Mouse (Mus musculus) lung, adult 2 months (tissue): ENCODE data around the gene Arhgef28. TPM values are rescaled to one million over a fixed set of nuclear protein-coding genes. Genes with fewer than 3 reads are reported as not detected.
"Not testable (repeated sequence)": the region's sequence is repeated elsewhere in the genome, so short reads cannot be mapped to it uniquely, and the experiment has no call there.

Source experiments
- DNase-seq: peaks from one replicate; pipeline ENCODE4 v3.0.0; 2022
- H3K4me1 ChIP-seq: fragments of 200-500 bp; 2 replicates; pipeline ENCODE4 v1.6.1; 2011; ENCODE audit warnings: low read length; ENCODE audit not compliant: control insufficient read depth, insufficient read depth
- H3K4me3 ChIP-seq: fragments of 200-500 bp; replicated peaks from 2 replicates; pipeline ENCODE3; 2011; ENCODE audit warnings: low read depth, mild to moderate bottlenecking, control low read depth, low read length; ENCODE audit errors: extremely low read depth
- CTCF ChIP-seq: fragments of 200-500 bp; IDR thresholded peaks from 2 replicates; pipeline ENCODE4 v1.5.1; 2011; ENCODE audit warnings: mild to moderate bottlenecking, low read length, control low read depth; ENCODE audit not compliant: insufficient read depth
- POLR2A ChIP-seq: fragments of 200-500 bp; IDR thresholded peaks from 2 replicates; pipeline ENCODE4 v1.6.1; 2011; ENCODE audit warnings: low read depth, mild to moderate bottlenecking, control low read depth, low read length, borderline replicate concordance; ENCODE audit errors: extremely low read depth
- WGBS: fragments of 180-500 bp; shearing (Covaris S2); methylation state at CpG from one replicate; pipeline ENCODE4 v1.1.7; 2018; 5-methylcytosine and 5-hydroxymethylcytosine counted together
- polyA plus RNA-seq: library from polyadenylated mRNA; depleted of rRNA; stranded (reverse); fragments of >200 nt; gene quantifications from 2 replicates; pipeline ENCODE4 v1.2.3, GENCODE M21; 2012

Arhgef28 gene
- polyA plus RNA-seq, 1 experiment: 16.0 TPM

- Histone ChIP-seq H3K4me1 (peaks cover 14% of the 10 kb centered on the region), H3K4me3 (no peak overlapping the region)
- DNase-seq: no peak
- WGBS: 41% methylated on average over 11 of the region's 11 CpGs
- TF ChIP-seq POLR2A: no peak
- TF ChIP-seq CTCF: no peak
These were observed 85.7 kb downstream of the Arhgef28 start for GRCm38 (mm10) chr13:98120356-98121123.

GRCm38 (mm10) chr13:98118291-98118690 is 87.9 kb downstream of the Arhgef28 start:
- Histone ChIP-seq H3K4me3 (no peak overlapping the region), H3K4me1 (peaks cover 14% of the 10 kb centered on the region)
- DNase-seq: no peak
- no peak for TF ChIP-seq POLR2A
- no peak for TF ChIP-seq CTCF
- WGBS: 42% methylated on average over 4 of the region's 4 CpGs

GRCm38 (mm10) chr13:98117566-98118254 is 88.5 kb downstream of the Arhgef28 start:
- H3K4me1 ChIP-seq: peaks cover 15% of the 10 kb centered on the region
- TF ChIP-seq POLR2A (no peak), CTCF (no peak)
- DNase-seq: no peak
- no peak overlapping the region for H3K4me3 ChIP-seq
- 51% methylated on average over 7 of the region's 7 CpGs for WGBS

- no peak for TF ChIP-seq CTCF
- TF ChIP-seq POLR2A: no peak
- no peak for DNase-seq
- Histone ChIP-seq H3K4me1 (peaks cover 15% of the 10 kb centered on the region), H3K4me3 (no peak overlapping the region)
- 58% methylated on average over 6 of the region's 6 CpGs for WGBS
These were observed 90.6 kb downstream of the Arhgef28 start for GRCm38 (mm10) chr13:98115650-98116049.

GRCm38 (mm10) chr13:98115051-98115450 is 91.2 kb downstream of the Arhgef28 start:
- DNase-seq: no peak
- TF ChIP-seq CTCF: no peak
- no peak for TF ChIP-seq POLR2A
- 71% methylated on average over 4 of the region's 4 CpGs for WGBS
- peaks cover 13% of the 10 kb centered on the region for H3K4me1 ChIP-seq
- H3K4me3 ChIP-seq: no peak overlapping the region

- no peak for TF ChIP-seq CTCF
- TF ChIP-seq POLR2A: no peak
- WGBS: 47% methylated on average over 7 of the region's 7 CpGs
- H3K4me1 ChIP-seq: peaks cover 13% of the 10 kb centered on the region
- H3K4me3 ChIP-seq: no peak overlapping the region
- no peak for DNase-seq
These were observed 93.3 kb downstream of the Arhgef28 start for GRCm38 (mm10) chr13:98112812-98113503.

- WGBS: 86% methylated on average over 5 of the region's 5 CpGs
- no peak for DNase-seq
- peaks cover 5% of the 10 kb centered on the region for H3K4me1 ChIP-seq
- TF ChIP-seq POLR2A (no peak), CTCF (no peak)
- H3K4me3 ChIP-seq: no peak overlapping the region
These were observed 94.7 kb downstream of the Arhgef28 start for GRCm38 (mm10) chr13:98111531-98111930.

- TF ChIP-seq CTCF (no peak), POLR2A (no peak)
- DNase-seq: no peak
- Histone ChIP-seq H3K4me1 (peaks cover 4% of the 10 kb centered on the region; the same call in 1 of the 2 replicates), H3K4me3 (no peak overlapping the region)
- WGBS: 64% methylated on average over 2 of the region's 2 CpGs
These were observed 95.2 kb downstream of the Arhgef28 start for GRCm38 (mm10) chr13:98111021-98111420.

- H3K4me3 ChIP-seq, DNase-seq, H3K4me1 ChIP-seq: not testable (repeated sequence)
- WGBS: 83% methylated on average over 3 of the region's 3 CpGs
These were observed 97.8 kb downstream of the Arhgef28 start for GRCm38 (mm10) chr13:98108481-98108880.
